Mouse (Mus musculus) splenic B cell, adult 2 months (primary cell): Measurements from ENCODE around the gene Tacc2.

Experiments used
- DNase-seq: peaks from one replicate; pipeline ENCODE4 v3.0.0-alpha.2; 2011; ENCODE audit warnings: low read depth, low spot score
- H3K27me3 ChIP-seq: 2 replicates; pipeline ENCODE4 v1.6.1; 2012; ENCODE audit warnings: mild to moderate bottlenecking, low read length, moderate library complexity, mixed read lengths; ENCODE audit not compliant: control insufficient read depth, poor library complexity, insufficient read depth, severe bottlenecking
- H3K36me3 ChIP-seq: 2 replicates; pipeline ENCODE4 v1.6.1; 2012; ENCODE audit warnings: mild to moderate bottlenecking, low read length, moderate library complexity, mixed read lengths; ENCODE audit not compliant: control insufficient read depth, poor library complexity, insufficient read depth, severe bottlenecking

Tacc2 gene

GRCm38 (mm10) chr7:130716341-130716740 lies 139.1 kb downstream of the Tacc2 start:
- DNase-seq: no peak
- Histone ChIP-seq H3K27me3 (no peaks in the 10 kb centered on the region), H3K36me3 (no peaks in the 10 kb centered on the region)

DNA sequence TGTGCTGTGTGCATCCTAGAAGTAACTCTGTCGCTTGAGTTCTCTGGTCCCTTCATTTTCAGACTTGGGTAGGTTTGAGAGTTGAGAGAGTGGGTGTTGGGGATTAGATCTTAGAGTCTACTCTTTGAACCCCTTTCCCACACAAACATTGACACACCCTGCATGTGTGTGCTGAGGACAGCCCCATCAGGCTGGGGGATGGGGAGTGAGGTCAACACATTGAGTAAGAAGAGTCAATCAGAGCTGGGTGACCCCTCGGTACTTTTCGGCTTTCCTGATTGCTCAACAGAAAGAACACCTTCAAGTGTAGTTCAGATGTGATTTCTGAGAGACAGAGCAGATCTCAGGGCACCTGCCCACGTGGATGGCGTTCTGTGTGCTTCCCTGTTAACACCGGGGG lies 139.8 kb downstream of the Tacc2 start:
- Histone ChIP-seq H3K27me3 (no peaks in the 10 kb centered on the region), H3K36me3 (no peaks in the 10 kb centered on the region)
- DNase-seq: no peak

- no peaks in the 10 kb centered on the region for H3K27me3 ChIP-seq
- no peaks in the 10 kb centered on the region for H3K36me3 ChIP-seq
- DNase-seq: no peak
Measured at GRCm38 (mm10) chr7:130719931-130720598, 142.8 kb downstream of the Tacc2 start.

GRCm38 (mm10) chr7:130720646-130721335 lies 143.6 kb downstream of the Tacc2 start:
- H3K36me3 ChIP-seq: no peaks in the 10 kb centered on the region
- H3K27me3 ChIP-seq: no peaks in the 10 kb centered on the region
- no peak for DNase-seq

- Histone ChIP-seq H3K27me3 (no peaks in the 10 kb centered on the region), H3K36me3 (no peaks in the 10 kb centered on the region)
- DNase-seq: no peak
Measured at GRCm38 (mm10) chr7:130726185-130726584, 148.9 kb downstream of the Tacc2 start.

GRCm38 (mm10) chr7:130726724-130727422 lies 149.6 kb downstream of the Tacc2 start:
- Histone ChIP-seq H3K36me3 (no peaks in the 10 kb centered on the region), H3K27me3 (no peaks in the 10 kb centered on the region)
- DNase-seq: no peak

DNA sequence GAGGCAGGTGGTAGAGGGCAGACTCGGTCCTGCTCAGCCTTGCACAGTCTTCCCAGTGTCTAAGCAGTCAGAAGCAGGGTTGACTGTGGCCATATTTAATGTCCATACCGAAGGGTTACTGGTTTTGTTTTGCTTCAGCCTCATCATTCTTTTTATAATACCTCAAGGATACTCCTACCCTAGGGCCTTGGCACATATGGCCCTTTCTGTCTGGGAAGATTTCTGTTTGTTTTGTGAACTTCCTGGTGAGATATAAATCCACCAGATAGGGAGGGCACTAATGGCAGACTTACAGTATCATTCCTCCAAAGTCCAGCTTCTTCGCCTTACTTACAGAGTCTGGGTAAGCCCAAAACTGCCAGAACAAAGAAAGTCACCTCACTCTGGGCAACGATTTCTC lies 150.3 kb downstream of the Tacc2 start:
- Histone ChIP-seq H3K36me3 (no peaks in the 10 kb centered on the region), H3K27me3 (no peaks in the 10 kb centered on the region)
- DNase-seq: no peak

DNA sequence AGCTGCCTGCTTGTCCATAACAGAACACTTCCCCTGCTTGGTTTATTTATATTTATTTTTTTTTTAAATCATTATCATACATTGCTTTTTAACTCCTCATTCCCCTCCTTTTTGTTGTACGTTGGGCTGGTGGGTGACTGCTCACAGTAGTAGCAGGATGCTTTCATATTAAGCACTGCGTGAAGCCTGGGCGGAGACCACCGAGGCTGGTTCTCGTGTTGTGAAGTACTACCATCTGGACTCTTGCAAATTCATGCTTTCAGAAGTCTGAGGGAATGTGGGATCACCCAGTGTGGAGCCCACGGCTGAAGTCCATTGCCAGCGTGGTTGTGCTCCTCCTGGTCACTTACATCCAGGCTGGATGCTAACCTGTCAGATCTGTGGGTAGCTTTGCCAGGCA lies 154.6 kb downstream of the Tacc2 start:
- Histone ChIP-seq H3K36me3 (no peaks in the 10 kb centered on the region), H3K27me3 (no peaks in the 10 kb centered on the region)
- DNase-seq: no peak

DNA sequence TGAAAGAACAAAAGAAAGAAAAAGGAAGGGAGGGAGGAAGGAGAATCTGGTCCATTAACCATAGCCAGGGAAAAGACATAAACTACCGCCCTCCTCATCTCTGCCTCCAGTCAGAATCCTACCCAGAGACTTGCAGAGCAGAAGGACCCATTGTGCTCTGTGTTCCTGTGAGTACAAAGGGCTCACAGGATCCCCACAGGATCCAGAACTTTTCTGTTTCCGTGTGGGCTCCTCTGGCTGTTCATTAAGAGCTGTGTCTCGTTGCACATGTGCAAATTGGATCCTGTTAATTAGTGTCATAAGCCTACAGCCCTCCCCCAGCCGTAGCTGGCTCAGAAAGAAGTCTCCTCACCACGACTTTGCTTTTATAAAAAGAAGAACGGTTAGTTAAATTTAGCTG lies 155.7 kb downstream of the Tacc2 start:
- no peak for DNase-seq
- Histone ChIP-seq H3K27me3 (no peaks in the 10 kb centered on the region), H3K36me3 (no peaks in the 10 kb centered on the region)

GRCm38 (mm10) chr7:130733423-130733822 lies 156.2 kb downstream of the Tacc2 start:
- Histone ChIP-seq H3K27me3 (no peaks in the 10 kb centered on the region), H3K36me3 (no peaks in the 10 kb centered on the region)
- DNase-seq: no peak

DNA sequence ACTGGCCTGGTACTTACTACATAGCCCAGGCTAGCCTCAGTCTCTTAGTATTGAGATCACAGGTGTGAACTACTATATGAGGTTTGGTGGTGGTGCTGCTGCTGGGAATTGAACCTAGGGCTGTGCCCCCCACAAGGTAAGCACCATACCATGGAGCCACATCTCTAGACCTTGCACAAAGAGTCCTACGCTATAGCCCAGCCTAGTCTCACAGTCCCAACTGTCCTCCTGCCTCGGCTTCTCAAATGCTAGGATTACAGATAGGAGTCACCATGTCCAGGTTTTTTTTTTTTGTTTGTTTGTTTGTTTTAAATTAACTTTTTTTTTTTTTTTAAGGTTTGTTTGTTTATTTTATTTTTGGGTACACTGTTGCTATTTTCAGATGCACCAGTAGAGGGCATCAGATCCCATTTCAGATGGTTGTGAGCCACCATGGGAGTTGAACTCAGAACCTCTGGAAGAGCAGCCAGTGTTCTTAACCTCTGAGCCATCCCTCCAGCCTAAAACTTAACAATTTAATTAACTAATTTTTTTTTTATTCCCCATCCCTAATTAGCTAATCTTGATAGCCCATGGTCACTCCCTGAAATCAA lies 157.1 kb downstream of the Tacc2 start:
- no peaks in the 10 kb centered on the region for H3K36me3 ChIP-seq
- no peak for DNase-seq
- H3K27me3 ChIP-seq: no peaks in the 10 kb centered on the region

GRCm38 (mm10) chr7:130741099-130741498 lies 163.9 kb downstream of the Tacc2 start:
- H3K36me3 ChIP-seq: no peaks in the 10 kb centered on the region
- no peak for DNase-seq
- H3K27me3 ChIP-seq: no peaks in the 10 kb centered on the region

DNA sequence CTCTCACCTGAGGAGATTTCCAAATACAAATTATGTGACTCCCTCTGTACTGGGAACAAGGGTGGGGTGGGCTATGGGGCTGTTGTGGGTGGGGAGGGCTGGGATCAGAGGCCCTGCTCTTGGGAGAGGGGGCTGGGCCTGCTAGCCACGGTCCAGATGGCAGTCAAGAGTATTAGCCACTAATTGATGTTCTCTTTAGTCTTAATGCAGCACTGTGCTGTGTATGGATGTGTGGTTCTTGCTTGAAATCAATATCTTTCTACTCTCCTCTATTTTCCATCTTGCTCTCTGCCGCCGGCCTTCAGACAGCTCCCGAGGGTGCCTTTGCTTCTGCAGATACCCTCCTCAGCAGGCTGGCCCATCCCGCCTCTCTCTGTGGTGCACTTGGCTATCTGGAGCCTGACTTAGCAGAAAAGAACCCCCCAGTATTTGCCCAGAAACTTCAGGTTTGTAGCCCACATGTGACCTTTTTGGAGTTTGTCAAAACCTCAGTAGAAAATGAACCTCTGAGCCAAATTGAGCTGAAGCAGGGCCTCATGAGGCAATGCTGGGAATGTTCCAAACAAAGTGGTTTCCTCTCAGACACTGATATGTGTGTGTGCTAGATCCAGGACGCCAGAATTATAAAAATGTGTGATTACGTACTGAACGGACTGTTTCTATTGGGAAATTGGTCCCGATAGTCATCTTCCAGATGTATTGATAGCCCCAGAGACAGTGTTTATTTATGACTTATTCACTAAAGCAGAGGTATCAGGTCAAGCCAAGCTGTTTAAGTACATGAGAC lies 166.2 kb downstream of the Tacc2 start:
- H3K36me3 ChIP-seq: no peaks in the 10 kb centered on the region
- no peaks in the 10 kb centered on the region for H3K27me3 ChIP-seq
- DNase-seq: no peak

GRCm38 (mm10) chr7:130749165-130749564 lies 171.9 kb downstream of the Tacc2 start:
- Histone ChIP-seq H3K27me3 (no peaks in the 10 kb centered on the region), H3K36me3 (no peaks in the 10 kb centered on the region)
- DNase-seq: no peak
